Mouse (Mus musculus) heart, postnatal 0 days (tissue): ENCODE data around the gene Sorbs2. TPM values are rescaled to one million over a fixed set of nuclear protein-coding genes. Genes with fewer than 3 reads are reported as not detected.
A peak's percentile ranks its signal among the peaks of the same experiment; 100 is the strongest.

Experiments
- ATAC-seq: fragments of 200-750 bp; cut with Nextera tagmentation; 2 replicates; pipeline ENCODE4 v1.8.0; 2017; ENCODE audit warnings: low read depth, moderate number of reproducible peaks, moderate library complexity; ENCODE audit not compliant: insufficient read depth
- DNase-seq: peaks from one replicate; pipeline ENCODE4 v3.0.0-alpha.2; 2016; ENCODE audit warnings: low spot score
- H3K27ac ChIP-seq: fragments of 300-500 bp; sonication (generic); 2 replicates; pipeline ENCODE4 v1.5.1; 2014; ENCODE audit warnings: low read depth, mild to moderate bottlenecking
- H3K27me3 ChIP-seq: fragments of 300-500 bp; sonication (generic); 2 replicates; pipeline ENCODE4 v1.6.1; 2014; ENCODE audit warnings: low read length, mixed read lengths; ENCODE audit not compliant: control insufficient read depth, insufficient read depth
- H3K36me3 ChIP-seq: fragments of 300-500 bp; sonication (generic); replicated peaks from 2 replicates; pipeline ENCODE4 v1.6.1; 2014; ENCODE audit warnings: low read length, mixed read lengths; ENCODE audit not compliant: control insufficient read depth, insufficient read depth
- H3K4me1 ChIP-seq: fragments of 300-500 bp; sonication (generic); 2 replicates; pipeline ENCODE4 v1.6.1; 2014; ENCODE audit warnings: antibody characterized with exemption; ENCODE audit not compliant: control insufficient read depth, insufficient read depth
- H3K4me2 ChIP-seq: fragments of 300-500 bp; sonication (generic); 2 replicates; pipeline ENCODE4 v1.6.1; 2014; ENCODE audit warnings: low read depth, mild to moderate bottlenecking, low read length, moderate library complexity
- H3K4me3 ChIP-seq: fragments of 300-500 bp; sonication (generic); 2 replicates; pipeline ENCODE4 v1.5.1; 2014; ENCODE audit warnings: low read depth, low read length
- H3K9ac ChIP-seq: fragments of 300-500 bp; sonication (generic); replicated peaks from 2 replicates; pipeline ENCODE4 v1.6.1; 2014; ENCODE audit warnings: low read depth, low read length, mixed read lengths
- H3K9me3 ChIP-seq: fragments of 300-500 bp; sonication (generic); replicated peaks from 2 replicates; pipeline ENCODE4 v1.6.1; 2016; ENCODE audit warnings: low read length; ENCODE audit not compliant: control insufficient read depth
- CTCF ChIP-seq: IDR thresholded peaks from 2 replicates; pipeline ENCODE4 v1.5.1; 2016; ENCODE audit warnings: antibody characterized with exemption, control low read depth, low read depth
- EP300 ChIP-seq: IDR thresholded peaks from 2 replicates; pipeline ENCODE4 v1.6.1; 2016; ENCODE audit warnings: antibody characterized with exemption, low read depth
- WGBS: fragments of 180-500 bp; shearing (Covaris S2); extraction: QIAGEN DNeasy Blood & Tissue Kit; methylation state at CpG from one replicate; pipeline ENCODE4 v1.1.7; 2014; 5-methylcytosine and 5-hydroxymethylcytosine counted together
- polyA plus RNA-seq: library from polyadenylated mRNA; unstranded; fragments of >200 nt; fragmentation: Nextera tagmentation; extraction: Ambion mirVana; gene quantifications from 2 replicates; pipeline ENCODE4 v1.2.1, GENCODE M21; 2015
- total RNA-seq: library from RNA; depleted of rRNA; stranded (reverse); fragments of >200 nt; gene quantifications from 2 replicates; pipeline ENCODE4 v1.2.3, GENCODE M21; 2014; ENCODE audit warnings: low replicate concordance

Gene Sorbs2
- total and polyA plus RNA-seq, 2 experiments from 2014 or later: 228 to 385 TPM

- Histone ChIP-seq H3K4me1 (no peaks in the 10 kb centered on the region), H3K4me2 (no peak overlapping the region), H3K9ac (no peak overlapping the region), H3K36me3 (peaks cover 66% of the 10 kb centered on the region), H3K4me3 (no peak overlapping the region), H3K27me3 (no peaks in the 10 kb centered on the region), H3K27ac (no peak overlapping the region), H3K9me3 (no peaks in the 10 kb centered on the region)
- WGBS: 67% methylated on average over 12 of the region's 12 CpGs
- ATAC-seq: peak; percentile 33; the same call in 1 of the 2 replicates
- no peak for DNase-seq
- TF ChIP-seq EP300: no peak
- TF ChIP-seq CTCF: peak; percentile 26
Measured at GRCm38 (mm10) chr8:45751512-45752502, 244.2 kb downstream of the Sorbs2 start.

GRCm38 (mm10) chr8:45755482-45755881, 247.9 kb downstream of the Sorbs2 start:
- Histone ChIP-seq H3K36me3 (peaks cover 65% of the 10 kb centered on the region), H3K27me3 (no peaks in the 10 kb centered on the region), H3K4me1 (no peaks in the 10 kb centered on the region), H3K4me3 (no peak overlapping the region), H3K27ac (no peak overlapping the region), H3K9ac (no peak overlapping the region), H3K4me2 (no peak overlapping the region), H3K9me3 (no peaks in the 10 kb centered on the region)
- DNase-seq (no peak), ATAC-seq (no peak)
- WGBS: 84% methylated on average over 9 of the region's 9 CpGs
- TF ChIP-seq EP300 (no peak), CTCF (no peak)

GRCm38 (mm10) chr8:45755972-45756371, 248.4 kb downstream of the Sorbs2 start:
- H3K9ac ChIP-seq: no peak overlapping the region
- no peaks in the 10 kb centered on the region for H3K4me1 ChIP-seq
- H3K4me3 ChIP-seq: no peak overlapping the region
- H3K9me3 ChIP-seq: no peaks in the 10 kb centered on the region
- 85% methylated on average over 7 of the region's 7 CpGs for WGBS
- no peak for ATAC-seq
- H3K36me3 ChIP-seq: peaks cover 66% of the 10 kb centered on the region
- no peak overlapping the region for H3K4me2 ChIP-seq
- H3K27ac ChIP-seq: no peak overlapping the region
- no peak for DNase-seq
- TF ChIP-seq CTCF (no peak), EP300 (no peak)
- H3K27me3 ChIP-seq: no peaks in the 10 kb centered on the region

GRCm38 (mm10) chr8:45760622-45761021, 253.0 kb downstream of the Sorbs2 start:
- no peak overlapping the region for H3K4me3 ChIP-seq
- 84% methylated on average over 9 of the region's 9 CpGs for WGBS
- ATAC-seq (no peak), DNase-seq (no peak)
- no peak for TF ChIP-seq CTCF
- TF ChIP-seq EP300: no peak
- peaks cover 54% of the 10 kb centered on the region for H3K36me3 ChIP-seq
- peaks cover 16% of the 10 kb centered on the region for H3K4me1 ChIP-seq
- no peak overlapping the region for H3K9ac ChIP-seq
- no peaks in the 10 kb centered on the region for H3K27me3 ChIP-seq
- 0 out of 2 replicates have a peak overlapping the region, but pooled peaks have one; percentile 3 for H3K27ac ChIP-seq
- H3K9me3 ChIP-seq: no peaks in the 10 kb centered on the region
- H3K4me2 ChIP-seq: no peak overlapping the region

GRCm38 (mm10) chr8:45761053-45761452, 253.5 kb downstream of the Sorbs2 start:
- Histone ChIP-seq H3K9ac (no peak overlapping the region), H3K36me3 (peaks cover 50% of the 10 kb centered on the region), H3K9me3 (no peaks in the 10 kb centered on the region), H3K27me3 (no peaks in the 10 kb centered on the region), H3K4me1 (peaks cover 20% of the 10 kb centered on the region), H3K4me3 (no peak overlapping the region), H3K4me2 (no peak overlapping the region), H3K27ac (no peak overlapping the region)
- WGBS: 79% methylated on average over 1 of the region's 1 CpGs
- TF ChIP-seq EP300: no peak
- no peak for TF ChIP-seq CTCF
- ATAC-seq: no peak
- no peak for DNase-seq
